Mouse (Mus musculus): Measurements from ENCODE around the gene Sgce. TPM values are rescaled to one million over a fixed set of nuclear protein-coding genes. Genes with fewer than 3 reads are reported as not detected.

Sgce gene
- polyA plus RNA-seq, 1 experiment = 16.8 TPM

DNA sequence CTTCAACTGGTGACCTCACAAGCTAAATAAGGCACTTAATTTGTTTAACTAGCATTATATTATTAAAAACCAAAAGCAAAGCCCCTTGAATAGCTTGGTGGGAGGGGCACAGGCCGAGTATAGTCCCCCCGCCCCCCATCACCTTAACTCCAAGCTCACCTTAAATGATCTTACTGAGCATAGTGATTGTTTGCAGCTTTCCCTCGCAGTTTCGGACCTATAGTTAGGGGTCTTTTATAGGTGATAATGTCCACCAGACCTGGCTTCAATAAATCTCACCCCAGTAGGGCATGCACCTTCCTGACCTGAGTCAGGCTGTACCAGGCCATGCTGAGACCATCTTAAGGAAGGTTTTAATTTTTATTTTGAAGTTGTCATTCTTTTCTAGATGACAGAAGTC, 4.3 kb upstream of the Sgce start:
- no peak overlapping the region for H3K4me3 ChIP-seq
- no peaks in the 10 kb centered on the region for H3K27me3 ChIP-seq (ENCODE audit: control insufficient read depth, insufficient read depth, insufficient read length)
- no peak overlapping the region for H3ac ChIP-seq (ENCODE audit: control insufficient read depth, insufficient read length)
- no peak for TF ChIP-seq TCF12 (IDR thresholded peaks at IDR 0.05; ENCODE audit: insufficient read depth, poor library complexity, severe bottlenecking)
- TF ChIP-seq MYOG (IDR thresholded peaks at IDR 0.05; ENCODE audit: control insufficient read depth in 1 of 3, insufficient read depth in 1 of 3, insufficient read length in 2 of 3, low read depth in 2 of 3) = no peak
- no peak for TF ChIP-seq POLR2A (IDR thresholded peaks at IDR 0.05; ENCODE audit: insufficient read length, low read depth)
- no peak for TF ChIP-seq TCF3 (IDR thresholded peaks at IDR 0.05; ENCODE audit: insufficient read length, low read depth)
- TF ChIP-seq E2F4 (IDR thresholded peaks at IDR 0.05; ENCODE audit: insufficient read depth) = no peak
- TF ChIP-seq POLR2AphosphoS2 (IDR thresholded peaks at IDR 0.05; ENCODE audit: insufficient read length, low read depth) = no peak
- TF ChIP-seq MAX (IDR thresholded peaks at IDR 0.05; ENCODE audit: low read depth) = no peak
- no peak for TF ChIP-seq REST (IDR thresholded peaks at IDR 0.05; ENCODE audit: insufficient read depth, insufficient read length)
- TF ChIP-seq CEBPB (IDR thresholded peaks at IDR 0.05; ENCODE audit: insufficient read depth, poor library complexity, severe bottlenecking) = no peak
- no peak for TF ChIP-seq MYOD1 (IDR thresholded peaks at IDR 0.05; ENCODE audit: control insufficient read depth in 1 of 3, insufficient read length in 2 of 3, low read depth in 2 of 3)
- no peak for TF ChIP-seq SRF (IDR thresholded peaks at IDR 0.05; ENCODE audit: control insufficient read depth, insufficient read length, low read depth)
- TF ChIP-seq USF1 (IDR thresholded peaks at IDR 0.05; ENCODE audit: low read depth) = no peak
- H3K4me2 ChIP-seq (ENCODE audit: low read depth) = no peak overlapping the region
- no peaks in the 10 kb centered on the region for H3K36me3 ChIP-seq (ENCODE audit: control insufficient read depth, insufficient read depth)
- no peaks in the 10 kb centered on the region for H3K79me2 ChIP-seq (ENCODE audit: control insufficient read depth, insufficient read depth)

DNA sequence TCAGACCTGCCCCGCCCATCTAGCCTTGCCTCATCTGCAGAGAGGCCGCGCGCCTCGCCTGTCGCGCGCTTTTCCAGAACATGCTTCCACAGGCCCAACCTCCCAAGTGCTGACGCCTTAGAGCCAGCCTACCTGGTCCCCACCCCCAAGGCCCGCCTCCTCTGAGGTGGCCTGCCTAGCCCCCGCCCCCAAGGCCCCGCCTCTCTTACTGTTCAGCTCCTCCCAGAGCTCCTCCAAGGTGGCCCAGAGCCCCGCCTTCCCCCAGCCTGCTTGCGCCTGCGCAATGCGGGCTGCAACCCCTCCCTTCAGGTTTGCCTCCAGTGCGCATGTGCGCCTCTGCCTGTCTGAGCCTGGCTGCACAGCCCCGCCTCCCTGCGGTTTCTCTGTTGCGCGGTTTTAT, 2.1 kb upstream of the Sgce start:
- H3ac ChIP-seq (ENCODE audit: control insufficient read depth, insufficient read length) = no peak overlapping the region
- no peaks in the 10 kb centered on the region for H3K36me3 ChIP-seq (ENCODE audit: control insufficient read depth, insufficient read depth)
- TF ChIP-seq MYOD1 (IDR thresholded peaks at IDR 0.05; ENCODE audit: control insufficient read depth in 1 of 3, insufficient read length in 2 of 3, low read depth in 2 of 3) (no peak), SRF (IDR thresholded peaks at IDR 0.05; ENCODE audit: control insufficient read depth, insufficient read length, low read depth) (no peak), MYOG (IDR thresholded peaks at IDR 0.05; ENCODE audit: control insufficient read depth in 1 of 3, insufficient read depth in 1 of 3, insufficient read length in 2 of 3, low read depth in 2 of 3) (no peak), USF1 (IDR thresholded peaks at IDR 0.05; ENCODE audit: low read depth) (no peak), POLR2AphosphoS2 (IDR thresholded peaks at IDR 0.05; ENCODE audit: insufficient read length, low read depth) (no peak), E2F4 (IDR thresholded peaks at IDR 0.05; ENCODE audit: insufficient read depth) (no peak), TCF3 (IDR thresholded peaks at IDR 0.05; ENCODE audit: insufficient read length, low read depth) (no peak), REST (IDR thresholded peaks at IDR 0.05; ENCODE audit: insufficient read depth, insufficient read length) (no peak)
- H3K4me3 ChIP-seq = peak overlapping the region; percentile 43
- H3K27me3 ChIP-seq (ENCODE audit: control insufficient read depth, insufficient read depth, insufficient read length) = no peaks in the 10 kb centered on the region
- H3K79me2 ChIP-seq (ENCODE audit: control insufficient read depth, insufficient read depth) = no peaks in the 10 kb centered on the region
- peak overlapping the region; percentile 18 for H3K4me2 ChIP-seq (ENCODE audit: low read depth)

DNA sequence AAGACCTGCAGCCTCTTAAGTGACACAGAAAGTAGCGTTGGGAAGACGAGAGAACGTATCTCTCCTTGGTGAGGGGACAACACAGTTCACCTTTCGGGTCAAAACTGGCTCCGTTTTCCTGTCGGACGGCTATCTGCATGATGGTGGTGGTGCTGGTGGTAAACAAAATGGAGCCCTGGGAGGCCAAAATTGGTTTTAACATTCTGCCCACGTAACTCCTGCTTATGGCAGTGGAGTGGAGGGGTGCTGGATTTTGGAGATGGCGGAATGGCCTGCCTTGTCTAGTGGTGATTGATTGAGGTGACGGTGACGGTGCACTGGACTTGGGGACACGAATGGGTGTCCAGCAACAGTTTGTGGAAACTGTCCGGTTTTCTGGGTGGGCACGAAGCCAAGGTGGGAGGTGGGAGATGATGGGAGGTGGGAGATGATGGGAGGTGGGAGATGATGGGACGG, 1.5 kb upstream of the Sgce start:
- Histone ChIP-seq H3K4me3 (peak overlapping the region; percentile 43), H3K27me3 (ENCODE audit: control insufficient read depth, insufficient read depth, insufficient read length) (no peaks in the 10 kb centered on the region)
- TF ChIP-seq TCF3 (IDR thresholded peaks at IDR 0.05; ENCODE audit: insufficient read length, low read depth) = no peak
- no peak for TF ChIP-seq E2F4 (IDR thresholded peaks at IDR 0.05; ENCODE audit: insufficient read depth)
- TF ChIP-seq REST (IDR thresholded peaks at IDR 0.05; ENCODE audit: insufficient read depth, insufficient read length) = no peak

DNA sequence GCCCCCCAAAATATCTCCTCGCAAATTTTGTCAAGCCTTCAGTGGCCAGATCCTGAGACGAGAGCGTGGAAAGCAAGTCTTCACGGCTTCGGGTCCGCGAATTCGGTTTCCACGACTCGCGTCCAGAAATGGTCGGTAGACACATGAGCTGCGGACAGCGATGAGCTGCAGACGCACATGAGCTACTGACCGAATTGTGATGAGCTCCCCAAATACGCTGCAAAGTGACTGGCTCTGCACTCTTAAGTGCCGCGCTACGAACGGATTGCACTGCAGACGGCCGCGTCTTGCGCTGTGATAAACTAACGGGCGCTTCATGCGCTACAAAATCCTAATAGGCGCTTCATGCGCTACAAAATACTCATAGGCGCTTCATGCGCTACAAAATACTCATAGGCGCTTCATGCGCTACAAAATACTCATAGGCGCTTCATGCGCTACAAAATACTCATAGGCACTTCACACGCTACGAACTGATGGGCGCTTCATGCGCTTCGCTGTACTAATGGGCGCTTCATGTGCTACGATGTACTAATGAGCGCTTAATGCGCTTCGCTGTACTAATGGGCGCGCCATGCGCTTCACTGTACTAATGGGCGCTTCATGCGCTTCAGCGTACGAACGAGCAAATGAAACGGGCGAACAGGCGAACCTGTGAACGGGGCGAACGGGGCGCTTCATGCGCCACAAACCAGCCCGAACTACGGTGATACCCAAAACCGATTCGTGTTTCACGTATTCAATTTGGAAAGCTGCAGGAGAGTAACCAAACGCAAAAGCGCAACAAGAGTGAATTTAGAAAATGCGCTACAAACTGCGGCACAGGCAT, 884 bp upstream of the Sgce start:
- Histone ChIP-seq H3K27me3 (ENCODE audit: control insufficient read depth, insufficient read depth, insufficient read length) (no peaks in the 10 kb centered on the region), H3K36me3 (ENCODE audit: control insufficient read depth, insufficient read depth) (no peaks in the 10 kb centered on the region), H3K4me2 (ENCODE audit: low read depth) (peak overlapping the region; percentile 77), H3K4me3 (peak overlapping the region; percentile 43), H3ac (ENCODE audit: control insufficient read depth, insufficient read length) (no peak overlapping the region), H3K79me2 (ENCODE audit: control insufficient read depth, insufficient read depth) (no peaks in the 10 kb centered on the region)
- TF ChIP-seq MAX (IDR thresholded peaks at IDR 0.05; ENCODE audit: low read depth) = no peak
- TF ChIP-seq TCF12 (IDR thresholded peaks at IDR 0.05; ENCODE audit: insufficient read depth, poor library complexity, severe bottlenecking) = no peak
- TF ChIP-seq SRF (IDR thresholded peaks at IDR 0.05; ENCODE audit: control insufficient read depth, insufficient read length, low read depth) = no peak
- no peak for TF ChIP-seq CEBPB (IDR thresholded peaks at IDR 0.05; ENCODE audit: insufficient read depth, poor library complexity, severe bottlenecking)
- no peak for TF ChIP-seq REST (IDR thresholded peaks at IDR 0.05; ENCODE audit: insufficient read depth, insufficient read length)

More for the DNA sequence above, 1.5 kb upstream of the Sgce start:
- no peak overlapping the region for H3ac ChIP-seq (ENCODE audit: control insufficient read depth, insufficient read length)
- no peaks in the 10 kb centered on the region for H3K36me3 ChIP-seq (ENCODE audit: control insufficient read depth, insufficient read depth)
- peak overlapping the region; percentile 77 for H3K4me2 ChIP-seq (ENCODE audit: low read depth)
- H3K79me2 ChIP-seq (ENCODE audit: control insufficient read depth, insufficient read depth) = no peaks in the 10 kb centered on the region

DNA sequence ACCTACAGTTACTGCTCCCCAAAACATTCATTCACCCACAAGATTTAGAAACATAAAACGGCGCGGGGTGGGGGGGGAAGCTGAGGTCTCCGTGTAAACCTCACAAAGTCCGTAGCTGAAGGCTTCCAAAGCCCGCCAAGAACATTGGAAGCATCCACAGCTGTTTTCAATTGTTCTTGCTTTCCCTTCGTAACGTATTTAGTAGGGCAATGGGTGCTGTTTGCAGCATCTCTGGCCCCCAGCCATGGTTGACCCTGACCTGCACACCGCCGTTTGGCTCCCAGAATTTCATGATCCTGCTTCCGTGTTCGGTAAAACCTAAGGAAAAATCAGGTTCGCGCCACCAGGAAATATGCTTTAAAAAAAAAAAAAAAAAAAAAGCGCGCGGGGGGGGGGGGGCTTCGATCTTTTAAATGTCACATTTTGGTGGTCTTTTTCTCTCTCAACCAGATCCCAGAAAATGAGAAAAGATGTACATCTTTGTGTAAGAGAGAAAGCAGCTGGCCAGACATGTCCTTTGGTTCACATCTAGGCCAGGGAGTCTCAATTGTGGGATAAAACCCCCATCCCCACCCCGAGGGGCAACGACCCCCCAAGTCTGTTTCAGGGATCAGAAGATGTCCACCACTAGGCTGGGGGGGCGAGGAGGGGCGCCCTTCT, 841 bp downstream of the Sgce start:
- Histone ChIP-seq H3K79me2 (ENCODE audit: control insufficient read depth, insufficient read depth) (no peaks in the 10 kb centered on the region), H3K36me3 (ENCODE audit: control insufficient read depth, insufficient read depth) (no peaks in the 10 kb centered on the region), H3K4me3 (peak overlapping the region; percentile 43), H3K27me3 (ENCODE audit: control insufficient read depth, insufficient read depth, insufficient read length) (no peaks in the 10 kb centered on the region), H3ac (ENCODE audit: control insufficient read depth, insufficient read length) (peak overlapping the region; percentile 10), H3K4me2 (ENCODE audit: low read depth) (peak overlapping the region; percentile 55)
- no peak for TF ChIP-seq TCF3 (IDR thresholded peaks at IDR 0.05; ENCODE audit: insufficient read length, low read depth)
- no peak for TF ChIP-seq CEBPB (IDR thresholded peaks at IDR 0.05; ENCODE audit: insufficient read depth, poor library complexity, severe bottlenecking)
- TF ChIP-seq TCF12 (IDR thresholded peaks at IDR 0.05; ENCODE audit: insufficient read depth, poor library complexity, severe bottlenecking) = no peak
- no peak for TF ChIP-seq E2F4 (IDR thresholded peaks at IDR 0.05; ENCODE audit: insufficient read depth)
- TF ChIP-seq MYOD1 (IDR thresholded peaks at IDR 0.05; ENCODE audit: control insufficient read depth in 1 of 3, insufficient read length in 2 of 3, low read depth in 2 of 3) = no peak
- no peak for TF ChIP-seq USF1 (IDR thresholded peaks at IDR 0.05; ENCODE audit: low read depth)
- no peak for TF ChIP-seq POLR2AphosphoS2 (IDR thresholded peaks at IDR 0.05; ENCODE audit: insufficient read length, low read depth)
- no peak for TF ChIP-seq MAX (IDR thresholded peaks at IDR 0.05; ENCODE audit: low read depth)
- no peak for TF ChIP-seq REST (IDR thresholded peaks at IDR 0.05; ENCODE audit: insufficient read depth, insufficient read length)
- TF ChIP-seq SRF (IDR thresholded peaks at IDR 0.05; ENCODE audit: control insufficient read depth, insufficient read length, low read depth) = no peak
- no peak for TF ChIP-seq POLR2A (IDR thresholded peaks at IDR 0.05; ENCODE audit: insufficient read length, low read depth)
- TF ChIP-seq MYOG (IDR thresholded peaks at IDR 0.05; ENCODE audit: control insufficient read depth in 1 of 3, insufficient read depth in 1 of 3, insufficient read length in 2 of 3, low read depth in 2 of 3) = no peak
